Mouse (Mus musculus): ENCODE measurements around the gene Wbp4. TPM values are rescaled to one million over a fixed set of nuclear protein-coding genes. Genes with fewer than 3 reads are reported as not detected.
"Not testable (repeated sequence)": the region's sequence is repeated elsewhere in the genome, so short reads cannot be mapped to it uniquely, and the experiment has no call there.

The Wbp4 gene
- 39.1 and 43.1 TPM in 2 replicates for polyA plus RNA-seq (2015; fragmentation: Nextera tagmentation; extraction: Ambion mirVana)

DNA sequence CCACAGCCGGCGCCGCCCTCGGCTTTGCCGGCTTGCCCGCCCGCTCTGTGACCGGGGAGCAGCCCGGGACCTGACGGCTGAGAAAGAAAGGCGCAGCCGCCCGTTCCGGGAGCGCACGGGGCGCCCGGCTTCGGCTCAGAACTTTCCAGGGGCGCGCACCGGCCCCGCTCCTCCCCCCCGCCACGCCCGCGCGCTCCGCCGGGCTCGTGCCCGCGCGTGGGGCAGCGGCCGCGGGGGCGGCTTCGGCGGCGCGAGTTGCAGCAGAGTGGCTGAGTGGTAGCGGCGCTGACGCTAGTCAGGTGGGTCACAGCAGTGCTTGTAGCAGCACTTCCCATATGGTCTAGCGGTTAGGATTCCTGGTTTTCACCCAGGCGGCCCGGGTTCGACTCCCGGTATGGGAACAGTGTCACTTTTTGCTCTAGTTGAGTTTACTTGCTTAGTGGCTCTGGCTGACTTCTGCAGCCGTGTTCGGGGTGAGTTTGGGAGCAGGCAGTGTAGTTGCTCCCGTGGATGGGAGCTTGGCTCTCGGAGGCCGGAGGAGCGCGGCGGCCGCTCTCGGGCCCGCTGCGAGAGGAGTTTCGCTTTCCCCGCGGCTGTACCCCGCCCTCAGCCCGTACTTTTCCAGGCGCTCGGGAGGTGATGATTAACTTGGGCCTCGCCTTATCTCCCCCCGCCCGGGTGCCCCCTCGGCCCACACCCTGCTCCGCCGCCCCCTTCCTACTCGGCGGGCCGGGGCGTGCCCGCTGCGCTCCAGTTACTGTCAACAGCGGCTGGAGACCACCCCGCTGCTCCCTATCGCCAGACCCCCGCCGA lies at the start of gene Wbp4:
Wbp4 (minus strand) TSS at position 182 of the 813 bp plus-strand sequence.
- Histone ChIP-seq H3K4me1 (replicated peaks; ENCODE audit: control insufficient read depth, insufficient read depth, low read length) (peaks cover 43% of the 10 kb centered on the region), H3K36me3 (ENCODE audit: control insufficient read depth, insufficient read depth, low read length) (peaks cover 8% of the 10 kb centered on the region), H3K9ac (ENCODE audit: low read length) (peak within 1 kb of the TSS; percentile 100), H3K27ac (ENCODE audit: low read length) (peak within 1 kb of the TSS; percentile 100), H3K4me2 (ENCODE audit: low read depth, low read length) (peak within 1 kb of the TSS; percentile 86), H3K27me3 (ENCODE audit: control insufficient read depth, insufficient read depth, low read depth, low read length) (no peaks in the 10 kb centered on the region), H3K9me3 (ENCODE audit: control insufficient read depth, low read length) (no peaks in the 10 kb centered on the region), H3K4me3 (ENCODE audit: low read length) (peak within 1 kb of the TSS; percentile 96)
- peak; percentile 87 for ATAC-seq (ENCODE audit: low read depth)
- WGBS, result under 1% methylated on average over 72 of the region's 86 CpGs

DNA sequence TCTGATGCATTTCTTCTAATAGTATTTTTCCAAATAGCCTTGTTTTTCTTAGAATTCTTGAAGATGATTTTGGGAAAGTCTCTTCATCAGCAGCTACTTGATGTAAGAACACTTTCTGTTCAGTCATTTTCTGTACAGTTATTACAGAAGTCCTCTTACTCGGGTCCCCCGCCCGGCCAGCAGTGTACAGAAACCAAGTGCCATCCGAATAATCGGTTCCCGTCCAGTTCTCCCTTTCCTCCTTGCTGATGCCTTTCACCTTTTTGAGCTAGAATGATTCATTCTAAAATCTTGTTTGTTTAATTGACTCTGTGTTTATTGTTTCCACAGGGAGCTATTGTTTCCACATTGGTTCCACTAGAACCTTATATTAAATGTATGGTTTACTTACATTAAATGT lies 49.4 kb upstream of the Wbp4 start:
- Histone ChIP-seq H3K36me3 (ENCODE audit: control insufficient read depth, insufficient read depth, low read length) (no peaks in the 10 kb centered on the region), H3K4me3 (ENCODE audit: low read length) (no peak overlapping the region), H3K4me2 (ENCODE audit: low read depth, low read length) (no peak overlapping the region), H3K9ac (ENCODE audit: low read length) (no peak overlapping the region), H3K9me3 (ENCODE audit: control insufficient read depth, low read length) (no peaks in the 10 kb centered on the region), H3K27ac (ENCODE audit: low read length) (no peak overlapping the region), H3K4me1 (replicated peaks; ENCODE audit: control insufficient read depth, insufficient read depth, low read length) (peaks cover 11% of the 10 kb centered on the region), H3K27me3 (ENCODE audit: control insufficient read depth, insufficient read depth, low read depth, low read length) (no peaks in the 10 kb centered on the region)
- no peak for ATAC-seq (ENCODE audit: low read depth)
- 82% methylated on average over 6 of the region's 6 CpGs for WGBS

DNA sequence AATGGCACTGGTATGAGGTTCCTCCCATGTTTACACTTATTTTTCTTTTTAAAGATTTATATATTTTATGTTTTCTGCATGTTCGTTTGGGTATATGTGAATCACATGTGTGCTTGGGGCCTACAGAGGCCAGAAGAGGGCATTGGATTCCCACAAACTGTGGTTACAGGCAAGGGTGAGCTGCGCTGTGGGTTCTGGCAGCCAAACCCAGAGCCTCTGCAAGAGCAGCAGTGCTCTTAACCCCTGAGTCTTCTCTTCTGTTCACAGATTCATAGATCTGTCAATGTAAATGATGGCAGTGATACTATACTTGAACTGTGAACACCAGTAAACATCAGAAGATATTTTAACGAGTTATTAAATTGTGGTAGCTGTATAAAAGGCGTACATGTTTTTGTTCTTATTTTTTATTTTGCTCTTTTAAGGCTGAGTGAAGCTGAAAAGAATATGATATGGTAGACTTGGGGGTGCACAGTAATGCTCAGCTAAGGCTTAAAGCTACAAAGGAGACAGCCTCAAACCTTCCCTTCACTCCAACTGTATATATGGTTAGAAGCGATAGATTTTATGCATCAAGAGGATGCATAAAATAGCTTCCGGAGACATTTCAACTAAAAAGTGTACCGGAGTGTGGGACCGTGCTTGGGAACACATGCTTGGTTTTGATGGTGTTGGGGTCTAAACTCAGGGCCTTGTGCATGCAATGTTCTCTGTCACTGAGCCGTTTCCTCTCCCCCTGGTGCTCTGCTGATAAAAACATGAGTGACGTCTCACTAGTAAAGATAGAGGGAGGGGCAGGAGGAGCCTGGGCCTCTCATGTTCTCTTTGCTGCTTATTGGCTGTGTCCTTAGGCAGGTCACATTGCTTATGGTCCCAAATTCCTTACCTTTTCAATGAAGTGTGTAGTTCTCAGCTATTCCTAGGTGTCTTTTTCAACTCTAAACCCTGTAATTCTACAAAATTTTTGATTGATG lies 48.5 kb upstream of the Wbp4 start:
- Histone ChIP-seq H3K9ac (ENCODE audit: low read length) (no peak overlapping the region), H3K9me3 (ENCODE audit: control insufficient read depth, low read length) (no peaks in the 10 kb centered on the region), H3K27ac (ENCODE audit: low read length) (no peak overlapping the region), H3K36me3 (ENCODE audit: control insufficient read depth, insufficient read depth, low read length) (no peaks in the 10 kb centered on the region), H3K4me3 (ENCODE audit: low read length) (no peak overlapping the region), H3K27me3 (ENCODE audit: control insufficient read depth, insufficient read depth, low read depth, low read length) (no peaks in the 10 kb centered on the region), H3K4me1 (replicated peaks; ENCODE audit: control insufficient read depth, insufficient read depth, low read length) (peaks cover 5% of the 10 kb centered on the region), H3K4me2 (ENCODE audit: low read depth, low read length) (no peak overlapping the region)
- no peak for ATAC-seq (ENCODE audit: low read depth)
- 77% methylated on average over 10 of the region's 10 CpGs for WGBS

DNA sequence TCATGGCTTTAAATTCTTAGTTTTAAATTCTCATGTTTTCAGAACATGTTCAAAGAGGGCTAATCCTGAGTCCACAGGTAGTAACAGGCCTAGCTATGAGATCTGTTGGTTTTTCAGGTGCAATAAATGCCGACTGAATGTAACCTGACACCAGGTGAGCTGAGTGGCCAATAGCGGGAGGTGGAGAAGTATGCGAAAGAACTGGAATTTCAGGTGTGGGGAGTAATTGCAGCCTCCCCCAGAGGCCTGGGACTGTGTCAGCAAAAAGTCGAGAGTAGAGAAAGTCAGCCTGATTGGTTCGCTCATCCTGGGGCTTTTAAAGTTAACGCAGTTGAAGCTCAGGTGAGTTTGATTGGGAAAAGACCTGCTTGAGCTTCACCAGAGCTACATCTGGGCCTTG lies 46.4 kb upstream of the Wbp4 start:
- 41% methylated on average over 6 of the region's 6 CpGs for WGBS
- Histone ChIP-seq H3K27ac (ENCODE audit: low read length) (peak overlapping the region; percentile 58; the same call in 1 of the 2 replicates), H3K9me3 (ENCODE audit: control insufficient read depth, low read length) (no peaks in the 10 kb centered on the region), H3K4me3 (ENCODE audit: low read length) (no peak overlapping the region), H3K36me3 (ENCODE audit: control insufficient read depth, insufficient read depth, low read length) (no peaks in the 10 kb centered on the region), H3K9ac (ENCODE audit: low read length) (no peak overlapping the region), H3K4me1 (replicated peaks; ENCODE audit: control insufficient read depth, insufficient read depth, low read length) (peaks cover 7% of the 10 kb centered on the region), H3K4me2 (ENCODE audit: low read depth, low read length) (no peak overlapping the region), H3K27me3 (ENCODE audit: control insufficient read depth, insufficient read depth, low read depth, low read length) (no peaks in the 10 kb centered on the region)
- ATAC-seq (ENCODE audit: low read depth), result peak; percentile 98

DNA sequence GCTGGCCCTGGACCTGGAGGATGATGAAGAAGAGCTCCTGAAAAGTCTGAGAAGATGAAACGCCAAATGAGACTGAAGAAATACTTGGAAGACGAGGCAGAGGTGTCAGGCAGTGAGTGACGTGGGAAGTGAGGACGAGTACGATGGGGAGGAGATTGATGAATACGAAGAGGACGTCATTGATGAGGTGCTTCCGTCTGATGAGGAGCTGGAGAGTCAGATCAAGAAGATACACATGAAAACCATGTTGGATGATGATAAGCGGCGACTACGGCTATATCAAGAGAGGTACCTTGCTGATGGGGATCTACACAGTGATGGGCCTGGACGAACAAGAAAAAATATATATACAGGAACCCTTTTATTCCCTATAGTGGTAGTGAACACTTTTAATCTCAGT lies 44.8 kb upstream of the Wbp4 start:
- not testable (repeated sequence) for H3K27me3 ChIP-seq (ENCODE audit: control insufficient read depth, insufficient read depth, low read depth, low read length); H3K9me3 ChIP-seq (ENCODE audit: control insufficient read depth, low read length); H3K4me3 ChIP-seq (ENCODE audit: low read length); H3K27ac ChIP-seq (ENCODE audit: low read length); H3K36me3 ChIP-seq (ENCODE audit: control insufficient read depth, insufficient read depth, low read length); H3K9ac ChIP-seq (ENCODE audit: low read length); ATAC-seq (ENCODE audit: low read depth); H3K4me2 ChIP-seq (ENCODE audit: low read depth, low read length)
- WGBS, result 81% methylated on average over 12 of the region's 12 CpGs
- peaks cover 12% of the 10 kb centered on the region for H3K4me1 ChIP-seq (replicated peaks; ENCODE audit: control insufficient read depth, insufficient read depth, low read length)

DNA sequence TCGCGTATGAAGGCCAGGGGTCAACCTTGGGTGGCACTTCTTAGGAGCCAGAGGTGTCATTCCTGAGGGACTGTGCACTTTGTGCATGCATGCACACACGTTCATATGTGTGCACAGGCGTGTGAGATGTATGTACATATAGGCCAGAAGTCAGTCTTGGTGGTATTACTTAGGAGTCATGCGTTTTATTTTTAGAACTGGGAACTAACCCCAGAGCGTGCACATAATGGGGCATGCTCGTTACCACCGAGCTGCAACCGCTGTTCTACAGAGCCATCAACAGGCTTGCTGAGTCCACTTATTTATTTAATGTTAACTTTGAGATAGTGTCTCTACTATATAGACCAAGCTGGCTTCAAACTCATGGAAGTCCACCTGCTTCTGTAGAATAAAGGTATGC lies 41.1 kb upstream of the Wbp4 start:
- H3K27me3 ChIP-seq (ENCODE audit: control insufficient read depth, insufficient read depth, low read depth, low read length), result no peaks in the 10 kb centered on the region
- H3K36me3 ChIP-seq (ENCODE audit: control insufficient read depth, insufficient read depth, low read length), result no peaks in the 10 kb centered on the region
- H3K9me3 ChIP-seq (ENCODE audit: control insufficient read depth, low read length), result no peaks in the 10 kb centered on the region
- no peak overlapping the region for H3K4me3 ChIP-seq (ENCODE audit: low read length)
- no peak for ATAC-seq (ENCODE audit: low read depth)
- peaks cover 24% of the 10 kb centered on the region for H3K4me1 ChIP-seq (replicated peaks; ENCODE audit: control insufficient read depth, insufficient read depth, low read length)
- H3K27ac ChIP-seq (ENCODE audit: low read length), result no peak overlapping the region
- H3K9ac ChIP-seq (ENCODE audit: low read length), result no peak overlapping the region
- no peak overlapping the region for H3K4me2 ChIP-seq (ENCODE audit: low read depth, low read length)
- WGBS, result 78% methylated on average over 9 of the region's 9 CpGs

DNA sequence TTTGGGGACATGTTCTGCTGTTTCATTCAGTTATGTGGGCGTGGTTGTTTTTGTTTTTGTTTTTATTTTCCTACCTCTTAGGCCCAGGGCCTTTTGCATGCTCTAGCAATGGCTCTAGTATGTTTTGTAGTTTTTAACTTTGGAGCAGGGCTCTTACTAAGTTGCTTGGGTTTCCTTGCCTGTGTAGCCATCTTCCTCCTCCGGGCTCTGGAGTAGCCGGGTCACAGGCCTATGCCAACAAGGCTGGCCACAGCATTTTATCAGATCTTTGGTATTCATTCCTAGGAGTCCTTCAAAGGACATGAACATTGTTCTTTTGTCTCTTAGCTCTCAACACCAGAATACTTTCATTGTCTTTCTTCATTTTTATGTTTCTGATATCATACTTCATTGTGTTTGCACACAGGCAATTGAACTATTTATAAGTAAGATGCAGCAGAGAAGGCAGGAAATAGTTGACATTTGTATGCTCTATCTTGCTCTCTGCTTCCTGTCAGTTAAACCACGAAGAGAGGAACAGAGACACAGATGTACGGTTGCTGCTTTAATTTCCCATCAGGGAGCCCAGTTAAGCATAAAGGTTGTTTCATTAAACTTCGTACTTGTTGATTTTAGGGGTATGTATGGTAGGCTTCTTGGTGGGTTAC lies 40.3 kb upstream of the Wbp4 start:
- Histone ChIP-seq H3K27ac (ENCODE audit: low read length) (peak overlapping the region; percentile 73), H3K9ac (ENCODE audit: low read length) (no peak overlapping the region), H3K4me1 (replicated peaks; ENCODE audit: control insufficient read depth, insufficient read depth, low read length) (peaks cover 19% of the 10 kb centered on the region), H3K4me3 (ENCODE audit: low read length) (no peak overlapping the region), H3K9me3 (ENCODE audit: control insufficient read depth, low read length) (no peaks in the 10 kb centered on the region), H3K4me2 (ENCODE audit: low read depth, low read length) (no peak overlapping the region), H3K27me3 (ENCODE audit: control insufficient read depth, insufficient read depth, low read depth, low read length) (no peaks in the 10 kb centered on the region), H3K36me3 (ENCODE audit: control insufficient read depth, insufficient read depth, low read length) (no peaks in the 10 kb centered on the region)
- 49% methylated on average over 6 of the region's 6 CpGs for WGBS
- ATAC-seq (ENCODE audit: low read depth), result no peak

DNA sequence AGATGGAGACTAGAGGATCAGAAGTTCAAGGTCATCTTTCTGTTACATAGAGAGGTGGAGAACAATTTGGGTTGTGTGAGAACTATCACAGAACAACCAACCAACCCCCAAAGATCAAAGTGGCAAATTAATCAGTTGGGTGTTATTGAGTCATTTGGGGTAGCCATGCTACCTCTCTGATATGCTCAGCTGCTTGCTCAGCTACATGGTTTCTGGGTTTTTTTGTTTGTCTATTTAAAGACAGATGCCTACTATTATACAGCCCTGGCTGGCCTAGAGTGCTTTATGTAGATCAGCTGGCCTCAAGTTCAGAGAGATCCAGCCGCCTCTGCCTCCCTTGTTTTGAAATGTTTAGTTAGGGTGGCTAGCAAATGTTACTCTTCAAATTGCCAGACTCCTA lies 39.7 kb upstream of the Wbp4 start:
- Histone ChIP-seq H3K27ac (ENCODE audit: low read length) (peak overlapping the region; percentile 73), H3K27me3 (ENCODE audit: control insufficient read depth, insufficient read depth, low read depth, low read length) (no peaks in the 10 kb centered on the region), H3K9ac (ENCODE audit: low read length) (no peak overlapping the region), H3K9me3 (ENCODE audit: control insufficient read depth, low read length) (no peaks in the 10 kb centered on the region), H3K4me2 (ENCODE audit: low read depth, low read length) (no peak overlapping the region), H3K4me3 (ENCODE audit: low read length) (no peak overlapping the region), H3K36me3 (ENCODE audit: control insufficient read depth, insufficient read depth, low read length) (no peaks in the 10 kb centered on the region), H3K4me1 (replicated peaks; ENCODE audit: control insufficient read depth, insufficient read depth, low read length) (peaks cover 19% of the 10 kb centered on the region)
- no peak for ATAC-seq (ENCODE audit: low read depth)
- WGBS, result 77% methylated on average over 1 of the region's 1 CpGs

DNA sequence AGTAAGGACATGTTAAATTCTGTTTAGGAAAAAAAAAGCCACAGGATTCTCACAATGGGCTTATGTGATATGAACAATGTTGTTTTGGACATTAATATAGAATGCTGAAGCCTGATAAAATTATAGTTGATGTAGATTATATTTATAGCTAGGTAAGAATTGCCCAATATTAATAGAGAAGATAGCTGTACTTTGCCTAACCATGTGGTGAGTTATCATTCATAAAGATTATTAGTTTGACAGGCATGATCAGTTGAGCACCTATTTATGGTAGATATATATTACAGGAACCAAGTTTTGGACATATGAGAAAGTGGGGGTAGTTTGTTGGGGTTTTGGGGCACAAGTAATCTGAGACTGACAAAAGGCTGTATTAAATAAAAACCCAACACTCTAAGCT lies 39.3 kb upstream of the Wbp4 start:
- H3K4me3 ChIP-seq (ENCODE audit: low read length), result no peak overlapping the region
- no peaks in the 10 kb centered on the region for H3K36me3 ChIP-seq (ENCODE audit: control insufficient read depth, insufficient read depth, low read length)
- H3K27ac ChIP-seq (ENCODE audit: low read length), result no peak overlapping the region; the same call in 1 of the 2 replicates
- no peak overlapping the region for H3K4me2 ChIP-seq (ENCODE audit: low read depth, low read length)
- no peaks in the 10 kb centered on the region for H3K9me3 ChIP-seq (ENCODE audit: control insufficient read depth, low read length)
- peaks cover 19% of the 10 kb centered on the region for H3K4me1 ChIP-seq (replicated peaks; ENCODE audit: control insufficient read depth, insufficient read depth, low read length)
- H3K9ac ChIP-seq (ENCODE audit: low read length), result no peak overlapping the region
- no peak for ATAC-seq (ENCODE audit: low read depth)
- no peaks in the 10 kb centered on the region for H3K27me3 ChIP-seq (ENCODE audit: control insufficient read depth, insufficient read depth, low read depth, low read length)

Data from lung, embryonic 16.5 days (tissue).